Mouse (Mus musculus) thymus, adult 2 months (tissue): ENCODE measurements around the gene Ush2a.

ENCODE experiments used
- CTCF ChIP-seq: fragments of 200-500 bp; IDR thresholded peaks from 2 replicates; pipeline ENCODE4 v1.5.1; 2012; ENCODE audit warnings: mild to moderate bottlenecking, control low read depth, low read length, moderate library complexity, borderline replicate concordance; ENCODE audit not compliant: control insufficient read depth, poor library complexity, insufficient read depth; ENCODE audit errors: extremely low read depth
- POLR2A ChIP-seq: fragments of 200-500 bp; IDR thresholded peaks from 2 replicates; pipeline ENCODE4 v1.6.1; 2012; ENCODE audit warnings: mild to moderate bottlenecking, low read length, control low read depth, moderate library complexity; ENCODE audit not compliant: control insufficient read depth, poor library complexity, insufficient read depth; ENCODE audit errors: extremely low read depth

DNA sequence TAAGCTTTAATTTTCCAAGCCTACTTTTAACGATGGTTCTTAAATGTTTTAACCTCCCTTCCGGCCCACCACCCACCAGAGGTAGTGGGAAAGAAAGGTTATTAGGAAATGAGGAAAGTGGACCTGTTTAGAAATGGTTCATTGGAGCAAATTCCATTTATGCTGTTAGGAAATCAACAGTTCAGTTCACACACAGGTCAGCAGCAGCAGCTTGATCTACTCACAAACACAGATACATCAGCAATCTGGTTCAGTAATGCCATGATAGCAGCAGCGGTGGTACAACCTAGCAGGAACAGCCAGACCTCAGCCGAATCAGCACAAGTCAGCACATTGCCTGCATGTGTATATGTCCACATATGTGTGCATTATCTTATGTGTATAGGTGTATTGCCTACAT lies 748.8 kb downstream of the Ush2a start:
- no peak for TF ChIP-seq CTCF
- no peak for TF ChIP-seq POLR2A
